Comparison of ENCODE assay signal across 8 mouse cellular contexts in the genomic region with DNA sequence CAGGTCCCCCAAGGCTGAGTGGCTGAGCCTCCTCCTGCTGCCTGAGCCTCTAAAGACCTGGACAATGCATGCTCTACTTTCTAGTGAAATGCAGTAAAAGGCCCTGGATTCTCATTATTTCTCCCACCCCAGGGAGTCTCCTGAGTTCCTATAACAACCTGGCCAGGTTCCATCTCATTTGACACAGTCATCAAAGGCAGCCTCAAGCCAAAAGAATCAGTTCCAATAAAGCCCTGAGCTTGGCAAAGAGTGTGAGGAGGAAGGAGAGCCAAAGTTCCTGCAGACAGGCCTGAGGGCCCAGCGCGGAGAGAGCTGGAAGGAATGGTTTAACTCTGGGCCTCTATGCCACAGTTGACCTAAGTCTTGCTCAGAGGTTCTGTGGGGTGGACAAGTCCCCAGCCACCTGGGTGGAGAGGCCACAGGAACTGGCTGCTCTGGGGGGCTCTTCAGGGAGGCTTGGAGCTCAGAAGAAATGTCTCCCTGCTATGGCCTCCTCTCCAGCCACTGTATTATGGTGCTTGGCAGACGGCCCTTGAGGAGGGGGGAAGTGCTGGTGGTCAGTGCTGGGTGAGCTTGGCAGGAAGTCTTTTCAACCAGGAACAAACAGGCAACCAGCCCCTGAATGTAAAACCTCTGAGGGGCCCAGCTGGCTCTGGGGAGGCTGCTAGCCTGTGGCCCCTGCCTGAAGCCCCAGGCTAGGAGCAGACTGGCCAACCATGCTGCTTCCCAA. TPM values are rescaled to one million over a fixed set of nuclear protein-coding genes. Genes with fewer than 3 reads are reported as not detected.
A peak's percentile ranks its signal among the peaks of the same experiment; 100 is the strongest.
DNase-seq lines count a peak whose midpoint lies in the region; ATAC-seq lines count a peak whose summit lies in the region.

No protein-coding gene starts in this region.

- H3K9me3 ChIP-seq in forebrain, embryonic 15.5 days = no peaks in the 10 kb centered on the region
- no peaks in the 10 kb centered on the region for H3K9me3 ChIP-seq in hindbrain, embryonic 15.5 days
- H3K9me3 ChIP-seq in neural tube, embryonic 14.5 days (ENCODE audit: control insufficient read depth, low read length) = no peaks in the 10 kb centered on the region

- DNase-seq in 416B (ENCODE audit: low read depth) = peak; percentile 67
- DNase-seq in brain, embryonic 18.5 days (ENCODE audit: low read depth, low spot score) = peak; percentile 69
- DNase-seq in left cerebral cortex, adult 11 months (ENCODE audit: low spot score) = peak; percentile 59
- DNase-seq in thymus, postnatal 4 days = no peak
- DNase-seq in embryo, embryonic 10.5 days (ENCODE audit: low spot score) = no peak

- WGBS in forebrain, embryonic 15.5 days = 32% methylated on average over 3 of the region's 3 CpGs
- WGBS in hindbrain, embryonic 15.5 days = 55% methylated on average over 3 of the region's 3 CpGs
- 52% methylated on average over 3 of the region's 3 CpGs for WGBS in neural tube, embryonic 14.5 days

- no peaks in the 10 kb centered on the region for H3K36me3 ChIP-seq in forebrain, embryonic 15.5 days
- H3K36me3 ChIP-seq in hindbrain, embryonic 15.5 days = 0 out of 2 replicates have a peak, but pooled peaks cover 2% of the 10 kb centered on the region
- no peaks in the 10 kb centered on the region for H3K36me3 ChIP-seq in neural tube, embryonic 14.5 days (ENCODE audit: control insufficient read depth, insufficient read depth, low read length)

- H3K4me3 ChIP-seq in forebrain, embryonic 15.5 days = no peak overlapping the region
- no peak overlapping the region for H3K4me3 ChIP-seq in hindbrain, embryonic 15.5 days
- no peak overlapping the region for H3K4me3 ChIP-seq in neural tube, embryonic 14.5 days (ENCODE audit: low read depth, low read length)

- H3K9ac ChIP-seq in forebrain, embryonic 15.5 days (replicated peaks) = no peak overlapping the region
- H3K9ac ChIP-seq in hindbrain, embryonic 15.5 days = no peak overlapping the region
- H3K9ac ChIP-seq in neural tube, embryonic 14.5 days (replicated peaks; ENCODE audit: low read depth, low read length) = no peak overlapping the region

- H3K4me1 ChIP-seq in forebrain, embryonic 15.5 days = peaks cover 14% of the 10 kb centered on the region
- peaks cover 5% of the 10 kb centered on the region for H3K4me1 ChIP-seq in hindbrain, embryonic 15.5 days (replicated peaks)
- peaks cover 8% of the 10 kb centered on the region; the same call in 1 of the 2 replicates for H3K4me1 ChIP-seq in neural tube, embryonic 14.5 days (ENCODE audit: control insufficient read depth, insufficient read depth, low read length)

- peak; percentile 88 for ATAC-seq in forebrain, embryonic 15.5 days (replicated peaks)
- ATAC-seq in hindbrain, embryonic 15.5 days (ENCODE audit: low FRiP score, low read depth) = peak; percentile 94
- ATAC-seq in neural tube, embryonic 14.5 days (ENCODE audit: low read depth) = peak; percentile 86

- no peaks in the 10 kb centered on the region for H3K27me3 ChIP-seq in forebrain, embryonic 15.5 days
- H3K27me3 ChIP-seq in hindbrain, embryonic 15.5 days = no peaks in the 10 kb centered on the region
- no peaks in the 10 kb centered on the region for H3K27me3 ChIP-seq in neural tube, embryonic 14.5 days (ENCODE audit: control insufficient read depth, insufficient read depth, low read length)

- peak overlapping the region; percentile 88 for H3K27ac ChIP-seq in forebrain, embryonic 15.5 days (replicated peaks)
- peak overlapping the region; percentile 80 for H3K27ac ChIP-seq in hindbrain, embryonic 15.5 days (replicated peaks)
- peak overlapping the region; percentile 70 for H3K27ac ChIP-seq in neural tube, embryonic 14.5 days (ENCODE audit: low read depth, low read length)

- no peak overlapping the region for H3K4me2 ChIP-seq in forebrain, embryonic 15.5 days (replicated peaks)
- H3K4me2 ChIP-seq in hindbrain, embryonic 15.5 days = no peak overlapping the region
- H3K4me2 ChIP-seq in neural tube, embryonic 14.5 days (ENCODE audit: low read depth, low read length) = no peak overlapping the region

RNA-seq across cellular contexts. Expression of a gene that starts 30.7 kb away (rescaled TPM):
- 24.2 and 25.3 TPM in 2 replicates for polyA plus RNA-seq in forebrain, embryonic 15.5 days (2015; fragmentation: Nextera tagmentation; extraction: Ambion mirVana)
- polyA plus RNA-seq in hindbrain, embryonic 15.5 days (2015; fragmentation: Nextera tagmentation; extraction: Ambion mirVana) = 41.4 and 43.1 TPM in 2 replicates
- 21.3 and 29.7 TPM in 2 replicates for polyA plus RNA-seq in neural tube, embryonic 14.5 days (2014; fragmentation: Nextera tagmentation; extraction: Ambion mirVana)

Comparison
In these comparisons a context has a peak if more than half of its experiments do, and no peak if none do; other contexts are left out.
1. DNase-seq: peak in 416B (single experiment), brain, embryonic 18.5 days (single experiment) and left cerebral cortex, adult 11 months (single experiment); none in thymus, postnatal 4 days (single experiment) and embryo, embryonic 10.5 days (single experiment).
2. Peak in every context shown above with its lines, with median percentiles within 50 percentile points of each other: ATAC-seq and H3K27ac ChIP-seq.